Mouse (Mus musculus): ENCODE results near the gene Ptprg. TPM values are rescaled to one million over a fixed set of nuclear protein-coding genes. Genes with fewer than 3 reads are reported as not detected.

Ptprg gene
- polyA plus RNA-seq, 1 experiment: 16.6 TPM

GRCm38 (mm10) chr14:11825551-11825950 lies 272.2 kb downstream of the Ptprg start:
- no peaks in the 10 kb centered on the region for H3K79me2 ChIP-seq (ENCODE audit: control insufficient read depth, insufficient read depth)
- H3K79me3 ChIP-seq (ENCODE audit: low read depth): no peaks in the 10 kb centered on the region
- TF ChIP-seq MYOD1 (IDR thresholded peaks at IDR 0.05; ENCODE audit: control insufficient read depth, insufficient read length, low read depth) (no peak), USF1 (IDR thresholded peaks at IDR 0.05; ENCODE audit: low read depth) (no peak), FOSL1 (IDR thresholded peaks at IDR 0.05; ENCODE audit: insufficient read depth, low read length, poor library complexity, severe bottlenecking) (no peak), CTCF (IDR thresholded peaks at IDR 0.05; ENCODE audit: control insufficient read depth, insufficient read depth, insufficient read length) (no peak), CEBPB (IDR thresholded peaks at IDR 0.05; ENCODE audit: low read depth) (no peak), MYOG (IDR thresholded peaks at IDR 0.05; ENCODE audit: control insufficient read depth, extremely low read depth, insufficient read length) (no peak), MAX (IDR thresholded peaks at IDR 0.05) (no peak)
- H3K36me3 ChIP-seq (ENCODE audit: control insufficient read depth, insufficient read depth): no peaks in the 10 kb centered on the region
- no peak overlapping the region for H3K4me3 ChIP-seq (ENCODE audit: insufficient read depth, poor library complexity, severe bottlenecking)
- H3K27me3 ChIP-seq (ENCODE audit: control insufficient read depth, insufficient read depth, insufficient read length): no peaks in the 10 kb centered on the region
- no peak overlapping the region for H3ac ChIP-seq (ENCODE audit: control insufficient read depth, insufficient read length, low read depth)

DNA sequence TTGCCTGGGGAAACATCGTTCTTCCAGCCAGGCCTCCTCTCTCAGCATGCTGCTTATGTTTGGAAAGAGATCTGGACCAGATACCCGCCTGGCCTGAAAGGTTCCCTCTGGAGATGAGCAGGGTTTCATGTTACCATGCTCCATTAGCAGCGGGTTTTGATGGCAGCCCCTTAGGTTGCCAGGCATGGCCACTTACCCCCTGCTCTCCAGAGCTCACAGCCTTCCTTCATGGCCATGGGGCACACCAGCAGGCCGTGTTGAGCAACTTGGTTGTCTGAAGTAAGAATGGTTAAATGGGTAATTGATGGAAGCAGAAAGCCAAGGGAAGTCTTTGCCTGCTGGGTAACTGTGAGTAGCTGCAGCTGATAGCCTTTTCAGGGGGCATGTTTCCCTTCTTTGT lies 274.8 kb downstream of the Ptprg start:
- H3K79me3 ChIP-seq (ENCODE audit: low read depth): no peaks in the 10 kb centered on the region
- TF ChIP-seq CEBPB (IDR thresholded peaks at IDR 0.05; ENCODE audit: low read depth) (no peak), CTCF (IDR thresholded peaks at IDR 0.05; ENCODE audit: control insufficient read depth, insufficient read depth, insufficient read length) (no peak), USF1 (IDR thresholded peaks at IDR 0.05; ENCODE audit: low read depth) (no peak), MYOD1 (IDR thresholded peaks at IDR 0.05; ENCODE audit: control insufficient read depth, insufficient read length, low read depth) (no peak), FOSL1 (IDR thresholded peaks at IDR 0.05; ENCODE audit: insufficient read depth, low read length, poor library complexity, severe bottlenecking) (no peak), MAX (IDR thresholded peaks at IDR 0.05) (no peak), MYOG (IDR thresholded peaks at IDR 0.05; ENCODE audit: control insufficient read depth, extremely low read depth, insufficient read length) (no peak)
- H3K27me3 ChIP-seq (ENCODE audit: control insufficient read depth, insufficient read depth, insufficient read length): no peaks in the 10 kb centered on the region

DNA sequence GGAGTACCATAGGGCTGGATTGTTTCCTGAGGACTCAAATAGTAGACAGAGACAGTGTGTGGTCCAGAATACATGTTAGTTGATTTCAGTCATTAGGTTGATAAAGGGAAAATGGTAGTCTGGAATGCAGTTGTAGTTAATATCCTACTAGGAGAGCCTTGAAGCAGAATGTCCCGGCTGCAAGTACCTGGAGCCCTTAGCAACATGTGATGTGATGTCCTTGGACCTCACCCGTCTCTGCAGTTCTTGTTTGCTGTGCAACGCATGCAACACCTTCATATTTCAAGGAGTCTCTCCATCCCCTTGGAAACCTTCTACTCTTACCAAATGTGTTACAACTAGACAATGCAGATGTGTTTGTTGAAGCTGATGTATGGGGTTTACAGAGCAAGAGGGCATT lies 280.3 kb downstream of the Ptprg start:
- H3ac ChIP-seq (ENCODE audit: control insufficient read depth, insufficient read length, low read depth): no peak overlapping the region
- no peaks in the 10 kb centered on the region for H3K27me3 ChIP-seq (ENCODE audit: control insufficient read depth, insufficient read depth, insufficient read length)
- H3K79me2 ChIP-seq (ENCODE audit: control insufficient read depth, insufficient read depth): no peaks in the 10 kb centered on the region
- no peak for TF ChIP-seq USF1 (IDR thresholded peaks at IDR 0.05; ENCODE audit: low read depth)
- TF ChIP-seq FOSL1 (IDR thresholded peaks at IDR 0.05; ENCODE audit: insufficient read depth, low read length, poor library complexity, severe bottlenecking): no peak
- no peak for TF ChIP-seq MAX (IDR thresholded peaks at IDR 0.05)
- TF ChIP-seq CEBPB (IDR thresholded peaks at IDR 0.05; ENCODE audit: low read depth): no peak
- H3K4me3 ChIP-seq (ENCODE audit: insufficient read depth, poor library complexity, severe bottlenecking): no peak overlapping the region
- H3K79me3 ChIP-seq (ENCODE audit: low read depth): no peaks in the 10 kb centered on the region
- no peaks in the 10 kb centered on the region for H3K36me3 ChIP-seq (ENCODE audit: control insufficient read depth, insufficient read depth)

More for the DNA sequence above, 274.8 kb downstream of the Ptprg start:
- H3K4me3 ChIP-seq (ENCODE audit: insufficient read depth, poor library complexity, severe bottlenecking): no peak overlapping the region
- no peaks in the 10 kb centered on the region for H3K36me3 ChIP-seq (ENCODE audit: control insufficient read depth, insufficient read depth)
- no peak overlapping the region for H3ac ChIP-seq (ENCODE audit: control insufficient read depth, insufficient read length, low read depth)
- H3K79me2 ChIP-seq (ENCODE audit: control insufficient read depth, insufficient read depth): no peaks in the 10 kb centered on the region

GRCm38 (mm10) chr14:11835706-11836445 lies 282.5 kb downstream of the Ptprg start:
- no peak for TF ChIP-seq USF1 (IDR thresholded peaks at IDR 0.05; ENCODE audit: low read depth)
- TF ChIP-seq CEBPB (IDR thresholded peaks at IDR 0.05; ENCODE audit: low read depth): no peak
- no peak for TF ChIP-seq CTCF (IDR thresholded peaks at IDR 0.05; ENCODE audit: control insufficient read depth, insufficient read depth, insufficient read length)
- no peak for TF ChIP-seq MYOD1 (IDR thresholded peaks at IDR 0.05; ENCODE audit: control insufficient read depth, insufficient read length, low read depth)
- no peak for TF ChIP-seq MYOG (IDR thresholded peaks at IDR 0.05; ENCODE audit: control insufficient read depth, extremely low read depth, insufficient read length)
- no peak for TF ChIP-seq MAX (IDR thresholded peaks at IDR 0.05)
- TF ChIP-seq FOSL1 (IDR thresholded peaks at IDR 0.05; ENCODE audit: insufficient read depth, low read length, poor library complexity, severe bottlenecking): no peak

GRCm38 (mm10) chr14:11837714-11838113 lies 284.4 kb downstream of the Ptprg start:
- Histone ChIP-seq H3K4me3 (ENCODE audit: insufficient read depth, poor library complexity, severe bottlenecking) (no peak overlapping the region), H3K79me3 (ENCODE audit: low read depth) (no peaks in the 10 kb centered on the region), H3K79me2 (ENCODE audit: control insufficient read depth, insufficient read depth) (no peaks in the 10 kb centered on the region), H3K27me3 (ENCODE audit: control insufficient read depth, insufficient read depth, insufficient read length) (no peaks in the 10 kb centered on the region), H3ac (ENCODE audit: control insufficient read depth, insufficient read length, low read depth) (no peak overlapping the region), H3K36me3 (ENCODE audit: control insufficient read depth, insufficient read depth) (no peaks in the 10 kb centered on the region)
- TF ChIP-seq MAX (IDR thresholded peaks at IDR 0.05) (no peak), USF1 (IDR thresholded peaks at IDR 0.05; ENCODE audit: low read depth) (no peak), MYOG (IDR thresholded peaks at IDR 0.05; ENCODE audit: control insufficient read depth, extremely low read depth, insufficient read length) (no peak), MYOD1 (IDR thresholded peaks at IDR 0.05; ENCODE audit: control insufficient read depth, insufficient read length, low read depth) (no peak), FOSL1 (IDR thresholded peaks at IDR 0.05; ENCODE audit: insufficient read depth, low read length, poor library complexity, severe bottlenecking) (no peak)

More at GRCm38 (mm10) chr14:11835706-11836445, 282.5 kb downstream of the Ptprg start:
- Histone ChIP-seq H3K79me3 (ENCODE audit: low read depth) (no peaks in the 10 kb centered on the region), H3K36me3 (ENCODE audit: control insufficient read depth, insufficient read depth) (no peaks in the 10 kb centered on the region), H3K79me2 (ENCODE audit: control insufficient read depth, insufficient read depth) (no peaks in the 10 kb centered on the region), H3K27me3 (ENCODE audit: control insufficient read depth, insufficient read depth, insufficient read length) (no peaks in the 10 kb centered on the region), H3K4me3 (ENCODE audit: insufficient read depth, poor library complexity, severe bottlenecking) (no peak overlapping the region), H3ac (ENCODE audit: control insufficient read depth, insufficient read length, low read depth) (no peak overlapping the region)

- no peaks in the 10 kb centered on the region for H3K79me2 ChIP-seq (ENCODE audit: control insufficient read depth, insufficient read depth)
- H3K4me3 ChIP-seq (ENCODE audit: insufficient read depth, poor library complexity, severe bottlenecking): no peak overlapping the region
- TF ChIP-seq USF1 (IDR thresholded peaks at IDR 0.05; ENCODE audit: low read depth) (no peak), MYOD1 (IDR thresholded peaks at IDR 0.05; ENCODE audit: control insufficient read depth, insufficient read length, low read depth) (no peak), FOSL1 (IDR thresholded peaks at IDR 0.05; ENCODE audit: insufficient read depth, low read length, poor library complexity, severe bottlenecking) (no peak), CTCF (IDR thresholded peaks at IDR 0.05; ENCODE audit: control insufficient read depth, insufficient read depth, insufficient read length) (no peak), CEBPB (IDR thresholded peaks at IDR 0.05; ENCODE audit: low read depth) (no peak), MAX (IDR thresholded peaks at IDR 0.05) (no peak), MYOG (IDR thresholded peaks at IDR 0.05; ENCODE audit: control insufficient read depth, extremely low read depth, insufficient read length) (no peak)
- H3K79me3 ChIP-seq (ENCODE audit: low read depth): no peaks in the 10 kb centered on the region
- no peaks in the 10 kb centered on the region for H3K36me3 ChIP-seq (ENCODE audit: control insufficient read depth, insufficient read depth)
- no peaks in the 10 kb centered on the region for H3K27me3 ChIP-seq (ENCODE audit: control insufficient read depth, insufficient read depth, insufficient read length)
- H3ac ChIP-seq (ENCODE audit: control insufficient read depth, insufficient read length, low read depth): no peak overlapping the region
Measured at GRCm38 (mm10) chr14:11841621-11842020, 288.3 kb downstream of the Ptprg start.

Data from C2C12 (cell line).